Mouse (Mus musculus): ENCODE results near the gene Gm9268. TPM values are rescaled to one million over a fixed set of nuclear protein-coding genes. Genes with fewer than 3 reads are reported as not detected.

Gm9268 gene
- polyA plus RNA-seq (2012; ENCODE audit: low replicate concordance), result not detected in 2 replicates

DNA sequence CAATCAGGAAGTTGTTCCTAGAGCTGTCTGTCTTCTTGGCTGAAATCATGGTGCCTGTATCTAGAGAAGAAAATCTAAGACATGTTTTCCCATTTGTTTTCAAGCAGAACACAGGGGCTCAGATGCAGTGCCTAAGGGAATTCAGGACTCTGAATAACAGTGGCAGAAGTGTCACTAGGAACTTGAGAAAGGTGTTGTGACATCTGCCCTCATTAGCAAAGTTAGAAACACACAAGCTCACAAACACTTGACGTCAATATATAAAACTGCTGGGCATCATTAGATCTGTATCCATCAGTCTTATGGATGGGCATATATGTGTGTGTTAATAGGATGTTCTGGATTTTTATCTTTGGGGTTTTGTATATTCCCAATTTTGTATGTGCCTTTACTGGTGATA, at the start of gene Gm9268:
Gene Gm9268, plus strand, starts transcription at position 301 of the 400 bp plus-strand sequence.

Other genes starting within 250 kb of the Gm9268 start
- not detected in 2 replicates for gene Vmn2r62, start 225.2 kb upstream of the Gm9268 start, polyA plus RNA-seq (2012; ENCODE audit: low replicate concordance)
- gene Gm2381, start 151.5 kb upstream of the Gm9268 start, polyA plus RNA-seq (2012; ENCODE audit: low replicate concordance), result not detected in 2 replicates
- not detected in 2 replicates for gene Vmn2r63, start 84.9 kb upstream of the Gm9268 start, polyA plus RNA-seq (2012; ENCODE audit: low replicate concordance)
- not detected in 2 replicates for gene Zfp936, start 95.5 kb downstream of the Gm9268 start, polyA plus RNA-seq (2012; ENCODE audit: low replicate concordance)